Mouse (Mus musculus): Measurements from ENCODE around the gene Rasal2.
A peak's percentile ranks its signal among the peaks of the same experiment; 100 is the strongest.

Rasal2 gene

GRCm38 (mm10) chr1:157439101-157439500 is 26.7 kb upstream of the Rasal2 start:
- DNase-seq = no peak

- DNase-seq = no peak
Observed at GRCm38 (mm10) chr1:157438290-157438689, 25.9 kb upstream of the Rasal2 start.

- DNase-seq = no peak
Observed at GRCm38 (mm10) chr1:157435926-157436325, 23.5 kb upstream of the Rasal2 start.

GRCm38 (mm10) chr1:157434404-157434803 is 22.0 kb upstream of the Rasal2 start:
- DNase-seq = no peak

GRCm38 (mm10) chr1:157433316-157433715 is 20.9 kb upstream of the Rasal2 start:
- peak; percentile 26 for DNase-seq

GRCm38 (mm10) chr1:157428366-157428765 is 16.0 kb upstream of the Rasal2 start:
- no peak for DNase-seq

- no peak for DNase-seq
Observed at GRCm38 (mm10) chr1:157427604-157428003, 15.2 kb upstream of the Rasal2 start.

GRCm38 (mm10) chr1:157426933-157427332 is 14.5 kb upstream of the Rasal2 start:
- no peak for DNase-seq

GRCm38 (mm10) chr1:157425741-157426427 is 13.5 kb upstream of the Rasal2 start:
- no peak for DNase-seq

GRCm38 (mm10) chr1:157417861-157418260 is 5.5 kb upstream of the Rasal2 start:
- no peak for DNase-seq

- no peak for DNase-seq
Observed at GRCm38 (mm10) chr1:157417414-157417813, 5.0 kb upstream of the Rasal2 start.

GRCm38 (mm10) chr1:157416628-157417027 is 4.2 kb upstream of the Rasal2 start:
- DNase-seq = no peak

GRCm38 (mm10) chr1:157415771-157416170 is 3.4 kb upstream of the Rasal2 start:
- DNase-seq = no peak

GRCm38 (mm10) chr1:157411711-157412380 is 549 bp downstream of the Rasal2 start:
- DNase-seq = peak; percentile 72

- no peak for DNase-seq
Observed at GRCm38 (mm10) chr1:157411341-157411710, 1.1 kb downstream of the Rasal2 start.

GRCm38 (mm10) chr1:157410937-157411336 is 1.5 kb downstream of the Rasal2 start:
- DNase-seq = no peak

- DNase-seq = no peak
Observed at GRCm38 (mm10) chr1:157409648-157410047, 2.7 kb downstream of the Rasal2 start.

GRCm38 (mm10) chr1:157388027-157388426 is 24.4 kb downstream of the Rasal2 start:
- no peak for DNase-seq

GRCm38 (mm10) chr1:157380694-157381093 is 31.7 kb downstream of the Rasal2 start:
- no peak for DNase-seq

GRCm38 (mm10) chr1:157370397-157370796 is 42.0 kb downstream of the Rasal2 start:
- no peak for DNase-seq

- DNase-seq = no peak
Observed at GRCm38 (mm10) chr1:157368316-157368715, 44.1 kb downstream of the Rasal2 start.

- no peak for DNase-seq
Observed at GRCm38 (mm10) chr1:157346661-157347060, 65.7 kb downstream of the Rasal2 start.

- DNase-seq = peak; percentile 15
Observed at GRCm38 (mm10) chr1:157343519-157343918, 68.9 kb downstream of the Rasal2 start.

- DNase-seq = no peak
Observed at GRCm38 (mm10) chr1:157334834-157335233, 77.6 kb downstream of the Rasal2 start.

GRCm38 (mm10) chr1:157328068-157328467 is 84.3 kb downstream of the Rasal2 start:
- DNase-seq = no peak
